Mouse (Mus musculus): ENCODE data around the gene Fas. TPM values are rescaled to one million over a fixed set of nuclear protein-coding genes. Genes with fewer than 3 reads are reported as not detected.

Gene Fas
- polyA plus RNA-seq, 1 experiment = 2.8 TPM

- H3K4me3 ChIP-seq (ENCODE audit: low read depth, low read length) = no peak overlapping the region
- no peak overlapping the region for H3K27ac ChIP-seq (ENCODE audit: insufficient read depth, low read length)
- no peaks in the 10 kb centered on the region for H3K4me1 ChIP-seq (ENCODE audit: control insufficient read depth, insufficient read depth, low read length)
- 0 out of 2 replicates have a peak, but pooled peaks cover 1% of the 10 kb centered on the region for H3K27me3 ChIP-seq (ENCODE audit: control insufficient read depth, insufficient read depth, low read length, poor library complexity, severe bottlenecking)
- H3K9me3 ChIP-seq (replicated peaks; ENCODE audit: control insufficient read depth, insufficient read depth, low read length, poor library complexity, severe bottlenecking) = no peaks in the 10 kb centered on the region
- TF ChIP-seq CTCF (IDR thresholded peaks at IDR 0.05; ENCODE audit: low read depth, low read length) (no peak), EP300 (IDR thresholded peaks at IDR 0.05; ENCODE audit: insufficient read depth, low read depth, low read length) (no peak), POLR2A (IDR thresholded peaks at IDR 0.05; ENCODE audit: insufficient read depth, low read length) (no peak)
- no peak overlapping the region for H3K9ac ChIP-seq (ENCODE audit: low read depth, poor library complexity, severe bottlenecking)
- no peaks in the 10 kb centered on the region for H3K36me3 ChIP-seq (ENCODE audit: control insufficient read depth, insufficient read depth, low read length, poor library complexity, severe bottlenecking)
These were observed 3.0 kb downstream of the Fas start for GRCm38 (mm10) chr19:34293376-34293947.

GRCm38 (mm10) chr19:34295442-34295841 is 5.0 kb downstream of the Fas start:
- Histone ChIP-seq H3K4me3 (ENCODE audit: low read depth, low read length) (no peak overlapping the region), H3K27ac (ENCODE audit: insufficient read depth, low read length) (no peak overlapping the region), H3K9ac (ENCODE audit: low read depth, poor library complexity, severe bottlenecking) (no peak overlapping the region), H3K4me1 (ENCODE audit: control insufficient read depth, insufficient read depth, low read length) (no peaks in the 10 kb centered on the region), H3K9me3 (replicated peaks; ENCODE audit: control insufficient read depth, insufficient read depth, low read length, poor library complexity, severe bottlenecking) (no peaks in the 10 kb centered on the region), H3K36me3 (ENCODE audit: control insufficient read depth, insufficient read depth, low read length, poor library complexity, severe bottlenecking) (no peaks in the 10 kb centered on the region), H3K27me3 (ENCODE audit: control insufficient read depth, insufficient read depth, low read length, poor library complexity, severe bottlenecking) (peaks cover 1% of the 10 kb centered on the region; the same call in 1 of the 2 replicates)
- no peak for TF ChIP-seq EP300 (IDR thresholded peaks at IDR 0.05; ENCODE audit: insufficient read depth, low read depth, low read length)
- TF ChIP-seq POLR2A (IDR thresholded peaks at IDR 0.05; ENCODE audit: insufficient read depth, low read length) = no peak
- TF ChIP-seq CTCF (IDR thresholded peaks at IDR 0.05; ENCODE audit: low read depth, low read length) = no peak

- no peak overlapping the region for H3K27ac ChIP-seq (ENCODE audit: insufficient read depth, low read length)
- H3K4me3 ChIP-seq (ENCODE audit: low read depth, low read length) = no peak overlapping the region
- H3K27me3 ChIP-seq (ENCODE audit: control insufficient read depth, insufficient read depth, low read length, poor library complexity, severe bottlenecking) = no peaks in the 10 kb centered on the region; the same call in 1 of the 2 replicates
- no peaks in the 10 kb centered on the region for H3K9me3 ChIP-seq (replicated peaks; ENCODE audit: control insufficient read depth, insufficient read depth, low read length, poor library complexity, severe bottlenecking)
- H3K36me3 ChIP-seq (ENCODE audit: control insufficient read depth, insufficient read depth, low read length, poor library complexity, severe bottlenecking) = no peaks in the 10 kb centered on the region
- TF ChIP-seq CTCF (IDR thresholded peaks at IDR 0.05; ENCODE audit: low read depth, low read length) (no peak), POLR2A (IDR thresholded peaks at IDR 0.05; ENCODE audit: insufficient read depth, low read length) (no peak), EP300 (IDR thresholded peaks at IDR 0.05; ENCODE audit: insufficient read depth, low read depth, low read length) (no peak)
- H3K4me1 ChIP-seq (ENCODE audit: control insufficient read depth, insufficient read depth, low read length) = no peaks in the 10 kb centered on the region
- H3K9ac ChIP-seq (ENCODE audit: low read depth, poor library complexity, severe bottlenecking) = no peak overlapping the region
These were observed 8.1 kb downstream of the Fas start for GRCm38 (mm10) chr19:34298531-34298930.

GRCm38 (mm10) chr19:34299229-34299628 is 8.8 kb downstream of the Fas start:
- Histone ChIP-seq H3K9me3 (replicated peaks; ENCODE audit: control insufficient read depth, insufficient read depth, low read length, poor library complexity, severe bottlenecking) (no peaks in the 10 kb centered on the region), H3K4me3 (ENCODE audit: low read depth, low read length) (no peak overlapping the region), H3K9ac (ENCODE audit: low read depth, poor library complexity, severe bottlenecking) (no peak overlapping the region), H3K27ac (ENCODE audit: insufficient read depth, low read length) (no peak overlapping the region), H3K27me3 (ENCODE audit: control insufficient read depth, insufficient read depth, low read length, poor library complexity, severe bottlenecking) (no peaks in the 10 kb centered on the region; the same call in 1 of the 2 replicates), H3K36me3 (ENCODE audit: control insufficient read depth, insufficient read depth, low read length, poor library complexity, severe bottlenecking) (no peaks in the 10 kb centered on the region), H3K4me1 (ENCODE audit: control insufficient read depth, insufficient read depth, low read length) (no peaks in the 10 kb centered on the region)
- TF ChIP-seq CTCF (IDR thresholded peaks at IDR 0.05; ENCODE audit: low read depth, low read length) (no peak), POLR2A (IDR thresholded peaks at IDR 0.05; ENCODE audit: insufficient read depth, low read length) (no peak), EP300 (IDR thresholded peaks at IDR 0.05; ENCODE audit: insufficient read depth, low read depth, low read length) (no peak)

- Histone ChIP-seq H3K27ac (ENCODE audit: insufficient read depth, low read length) (no peak overlapping the region), H3K4me1 (ENCODE audit: control insufficient read depth, insufficient read depth, low read length) (no peaks in the 10 kb centered on the region)
These were observed 10.0 kb downstream of the Fas start for GRCm38 (mm10) chr19:34300430-34300829.

GRCm38 (mm10) chr19:34304917-34305316 is 14.5 kb downstream of the Fas start:
- Histone ChIP-seq H3K9ac (ENCODE audit: low read depth, poor library complexity, severe bottlenecking) (no peak overlapping the region), H3K27me3 (ENCODE audit: control insufficient read depth, insufficient read depth, low read length, poor library complexity, severe bottlenecking) (no peaks in the 10 kb centered on the region), H3K36me3 (ENCODE audit: control insufficient read depth, insufficient read depth, low read length, poor library complexity, severe bottlenecking) (no peaks in the 10 kb centered on the region), H3K4me1 (ENCODE audit: control insufficient read depth, insufficient read depth, low read length) (no peaks in the 10 kb centered on the region), H3K9me3 (replicated peaks; ENCODE audit: control insufficient read depth, insufficient read depth, low read length, poor library complexity, severe bottlenecking) (no peaks in the 10 kb centered on the region), H3K4me3 (ENCODE audit: low read depth, low read length) (no peak overlapping the region), H3K27ac (ENCODE audit: insufficient read depth, low read length) (no peak overlapping the region)
- TF ChIP-seq EP300 (IDR thresholded peaks at IDR 0.05; ENCODE audit: insufficient read depth, low read depth, low read length) = no peak
- no peak for TF ChIP-seq CTCF (IDR thresholded peaks at IDR 0.05; ENCODE audit: low read depth, low read length)

More at GRCm38 (mm10) chr19:34300430-34300829, 10.0 kb downstream of the Fas start:
- no peak overlapping the region for H3K4me3 ChIP-seq (ENCODE audit: low read depth, low read length)
- no peaks in the 10 kb centered on the region for H3K36me3 ChIP-seq (ENCODE audit: control insufficient read depth, insufficient read depth, low read length, poor library complexity, severe bottlenecking)
- no peaks in the 10 kb centered on the region; the same call in 1 of the 2 replicates for H3K27me3 ChIP-seq (ENCODE audit: control insufficient read depth, insufficient read depth, low read length, poor library complexity, severe bottlenecking)
- no peak overlapping the region for H3K9ac ChIP-seq (ENCODE audit: low read depth, poor library complexity, severe bottlenecking)
- no peaks in the 10 kb centered on the region for H3K9me3 ChIP-seq (replicated peaks; ENCODE audit: control insufficient read depth, insufficient read depth, low read length, poor library complexity, severe bottlenecking)
- TF ChIP-seq POLR2A (IDR thresholded peaks at IDR 0.05; ENCODE audit: insufficient read depth, low read length) (no peak), CTCF (IDR thresholded peaks at IDR 0.05; ENCODE audit: low read depth, low read length) (no peak), EP300 (IDR thresholded peaks at IDR 0.05; ENCODE audit: insufficient read depth, low read depth, low read length) (no peak)
